Mouse (Mus musculus): Measurements from ENCODE around the gene Tmem176a.
"Not testable (repeated sequence)": the region's sequence is repeated elsewhere in the genome, so short reads cannot be mapped to it uniquely, and the experiment has no call there.

The Tmem176a gene

DNA sequence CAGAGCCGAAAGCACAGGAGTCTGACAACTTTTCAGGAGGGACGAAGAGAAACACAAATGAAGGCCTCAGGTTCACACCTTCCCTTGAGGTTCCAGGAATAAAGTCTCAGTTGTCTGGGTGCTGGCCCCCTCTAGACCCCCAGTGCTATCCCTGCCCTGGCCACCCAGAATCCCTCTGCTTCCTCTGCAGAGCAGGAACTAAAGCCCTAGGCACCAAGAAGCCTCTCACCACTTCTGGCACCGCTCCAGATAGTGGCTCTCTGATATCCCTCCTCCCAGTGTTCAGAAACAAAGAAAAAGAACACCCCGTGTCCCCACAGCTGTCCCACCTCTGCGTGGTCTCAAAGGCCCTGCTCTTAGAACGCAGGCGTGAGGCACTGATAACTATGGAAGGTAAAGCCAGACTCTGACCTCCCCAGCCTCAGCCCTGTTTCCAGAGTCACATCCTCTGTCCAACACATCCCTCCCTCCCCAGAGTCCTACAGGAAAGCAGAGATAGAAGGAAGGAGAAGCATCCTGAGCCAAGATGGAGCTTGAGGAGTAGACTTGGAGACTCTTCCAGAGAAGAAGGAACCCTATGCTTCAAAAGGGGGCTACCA is at the start of gene Tmem176a:
Gene Tmem176a (plus strand): TSS at position 549 of the 599 bp plus-strand sequence.
- in situ Hi-C loops (cut with MboI, MseI): no loop called here

GRCm38 (mm10) chr6:48801897-48802296 is 38.8 kb upstream of the Tmem176a start:
- in situ Hi-C loops (cut with MboI, MseI): no loop called here

- in situ Hi-C loops (cut with MboI, MseI): no loop called here
Measured at GRCm38 (mm10) chr6:48803406-48804051, 37.2 kb upstream of the Tmem176a start.

GRCm38 (mm10) chr6:48804346-48804745 is 36.4 kb upstream of the Tmem176a start:
- in situ Hi-C loops (cut with MboI, MseI): no loop called here

GRCm38 (mm10) chr6:48806746-48807145 is 34.0 kb upstream of the Tmem176a start:
- in situ Hi-C loops (cut with MboI, MseI): no loop called here

DNA sequence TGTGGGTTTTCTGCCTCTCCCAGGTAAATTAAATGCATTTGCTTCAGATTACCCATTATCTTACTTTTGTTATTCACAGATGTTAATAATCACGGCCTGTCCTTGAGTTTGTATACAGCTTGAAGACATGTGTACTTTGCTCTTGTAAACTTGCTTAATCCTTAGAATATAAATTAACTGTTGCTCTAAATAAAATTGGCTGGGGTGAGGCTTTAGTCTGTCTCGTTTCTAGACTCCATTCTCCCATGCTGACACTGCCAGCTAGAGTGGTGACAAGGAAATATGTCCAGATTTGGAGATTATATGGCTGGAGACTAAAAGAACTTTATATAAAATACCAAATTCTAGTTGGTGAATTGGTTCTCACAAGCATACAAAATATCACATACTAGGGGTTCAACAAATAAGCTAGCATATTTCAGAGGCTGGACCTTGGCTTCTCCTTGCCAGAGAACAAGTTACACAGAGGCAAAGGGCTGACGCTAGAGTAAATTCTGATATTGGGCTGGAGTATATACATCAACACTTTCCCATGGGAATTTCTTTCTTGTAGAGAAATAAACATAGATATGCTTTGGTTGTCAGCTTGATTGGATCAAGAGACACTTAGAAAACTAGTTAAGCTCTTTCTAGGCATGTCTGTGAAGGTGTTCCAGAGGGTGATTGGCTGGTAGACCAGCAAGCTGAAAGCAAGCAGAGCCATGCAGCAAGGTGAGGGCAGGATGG is 31.1 kb upstream of the Tmem176a start:
- in situ Hi-C loops (cut with MboI, MseI): no loop called here

GRCm38 (mm10) chr6:48815013-48815412 is 25.7 kb upstream of the Tmem176a start:
- in situ Hi-C loops (cut with MboI, MseI): no loop called here

DNA sequence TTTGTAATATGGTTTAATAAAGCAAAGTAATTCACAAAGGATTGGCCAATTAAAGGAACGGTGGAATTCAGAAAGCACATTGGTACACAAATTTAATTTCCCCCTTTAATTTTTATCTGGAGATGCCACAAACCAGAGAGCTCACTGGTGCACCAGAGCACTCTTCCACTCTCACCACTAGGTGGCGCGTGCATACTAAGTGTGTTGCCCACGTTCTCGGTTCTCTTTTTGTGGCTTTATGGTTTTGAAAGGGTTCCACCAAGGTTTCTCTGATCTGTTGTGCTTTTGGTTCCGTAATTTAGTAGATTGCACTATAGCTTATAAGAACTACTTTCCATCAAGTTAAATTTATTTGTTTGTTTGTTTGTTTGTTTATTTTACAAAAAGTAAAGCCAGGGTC is 22.9 kb upstream of the Tmem176a start:
- in situ Hi-C loops (cut with MboI, MseI): no loop called here

GRCm38 (mm10) chr6:48821991-48822785 is 18.5 kb upstream of the Tmem176a start:
- in situ Hi-C loops (cut with MboI, MseI): not testable (repeated sequence)

DNA sequence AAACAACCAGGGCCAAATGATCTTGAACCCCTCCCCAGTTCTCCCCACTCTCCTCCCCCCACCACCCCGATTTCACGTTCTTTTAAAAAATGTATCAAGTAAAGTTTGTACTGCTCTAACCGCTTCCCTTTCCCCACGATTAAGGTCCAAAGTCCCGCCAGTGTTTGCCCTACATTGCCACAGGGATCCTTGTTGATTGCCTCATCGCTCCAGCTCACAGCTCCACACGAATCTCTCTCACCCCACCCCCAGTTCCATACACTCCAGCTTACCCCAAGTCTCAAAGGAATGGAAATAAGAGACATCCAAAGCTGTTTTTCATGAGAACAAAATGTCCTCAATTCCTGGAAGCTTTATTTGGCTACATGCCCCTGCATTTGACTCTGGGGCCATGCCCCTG is 15.7 kb upstream of the Tmem176a start:
- in situ Hi-C loops (cut with MboI, MseI): no loop called here

- in situ Hi-C loops (cut with MboI, MseI): no loop called here
Measured at GRCm38 (mm10) chr6:48828976-48829375, 11.7 kb upstream of the Tmem176a start.

- in situ Hi-C loops (cut with MboI, MseI): no loop called here
Measured at GRCm38 (mm10) chr6:48829651-48830050, 11.1 kb upstream of the Tmem176a start.

DNA sequence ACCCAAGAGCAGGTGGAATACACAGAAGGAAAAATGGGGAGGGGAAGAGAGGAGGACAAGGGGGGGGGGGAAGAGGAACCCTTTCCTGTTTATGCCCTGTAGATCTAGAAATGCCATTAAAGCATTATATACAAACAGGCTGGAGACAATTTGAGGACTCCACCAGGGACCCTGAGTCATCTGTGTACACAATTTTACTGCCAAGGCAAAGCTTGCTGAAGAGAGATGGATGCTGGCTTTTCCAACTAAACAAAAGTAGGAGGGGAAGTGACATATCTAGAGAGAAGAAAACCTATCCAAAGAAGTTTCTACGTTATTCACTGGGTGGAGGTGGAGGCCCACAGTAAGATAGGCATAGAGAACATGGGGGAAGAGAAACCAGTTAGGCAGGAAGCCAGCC is 10.5 kb upstream of the Tmem176a start:
- in situ Hi-C loops (cut with MboI, MseI): no loop called here

DNA sequence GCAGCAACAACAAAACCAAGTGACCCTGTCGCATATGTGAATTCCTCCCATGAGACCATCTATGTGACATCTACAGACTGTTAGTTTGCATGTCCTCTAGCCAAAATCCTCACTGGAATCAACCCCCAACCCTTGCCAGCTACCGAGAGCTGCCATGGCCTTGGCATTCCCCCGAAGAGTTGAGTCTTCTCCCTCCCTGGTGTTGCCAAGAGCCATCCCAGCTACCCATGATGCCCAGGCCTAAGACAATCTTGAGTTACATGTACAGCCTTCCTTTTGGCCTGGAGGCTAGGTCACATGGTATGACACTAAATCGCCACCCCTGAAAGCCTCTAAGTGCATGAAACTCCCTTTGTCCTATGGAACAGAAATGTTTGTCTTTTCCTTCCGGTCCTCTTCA is 9.6 kb upstream of the Tmem176a start:
- in situ Hi-C loops (cut with MboI, MseI): no loop called here

GRCm38 (mm10) chr6:48832426-48832825 is 8.3 kb upstream of the Tmem176a start:
- in situ Hi-C loops (cut with MboI, MseI): no loop called here

DNA sequence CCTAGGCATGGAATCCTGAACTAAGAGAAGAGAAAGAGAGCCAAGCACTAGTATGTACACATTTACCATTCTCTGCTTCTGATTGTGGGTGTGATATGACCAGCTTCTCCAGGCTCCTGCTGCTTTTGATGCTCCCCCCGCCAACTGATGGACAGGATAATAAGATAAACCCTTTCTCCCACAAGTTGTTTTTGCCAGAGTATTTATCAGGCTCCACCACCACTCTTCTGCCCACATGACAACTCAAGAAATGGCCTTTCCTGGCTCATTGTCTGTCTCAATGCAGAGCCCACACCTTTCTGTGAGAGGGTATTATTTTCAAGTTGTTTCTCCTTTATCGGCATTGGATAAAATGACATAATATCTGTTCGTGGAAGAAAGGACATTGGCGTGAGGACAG is 7.2 kb upstream of the Tmem176a start:
- in situ Hi-C loops (cut with MboI, MseI): no loop called here

DNA sequence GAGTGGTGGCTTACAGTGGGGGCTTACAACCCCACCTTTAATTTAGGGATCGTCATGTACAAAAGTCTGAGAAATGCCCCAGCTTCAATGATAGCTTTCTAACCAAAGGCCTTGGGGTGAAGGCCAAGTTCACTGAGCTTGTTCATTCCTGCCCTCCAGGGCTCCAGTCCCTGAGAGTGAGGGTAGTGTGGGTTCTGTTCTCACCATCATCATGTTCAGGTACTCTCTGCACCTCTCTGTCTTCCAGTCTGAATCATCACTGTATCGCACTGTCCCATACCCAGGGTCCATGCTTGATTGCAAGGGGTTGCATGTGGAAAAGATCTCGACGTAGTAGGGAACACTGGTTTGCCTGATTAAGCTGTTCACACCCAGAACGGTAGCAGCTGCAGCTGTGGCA is 5.5 kb upstream of the Tmem176a start:
- in situ Hi-C loops (cut with MboI, MseI): no loop called here

GRCm38 (mm10) chr6:48836146-48836545 is 4.6 kb upstream of the Tmem176a start:
- in situ Hi-C loops (cut with MboI, MseI): no loop called here

GRCm38 (mm10) chr6:48837516-48837915 is 3.2 kb upstream of the Tmem176a start:
- in situ Hi-C loops (cut with MboI, MseI): no loop called here

GRCm38 (mm10) chr6:48838321-48839080 is 2.2 kb upstream of the Tmem176a start:
- in situ Hi-C loops (cut with MboI, MseI): no loop called here

GRCm38 (mm10) chr6:48840973-48841625 is 380 bp downstream of the Tmem176a start, which contains the start of gene Tmem176b:
Gene Tmem176b (minus strand): TSS chr6:48841496.
- in situ Hi-C loops (cut with MboI, MseI): no loop called here
